ENCODE assay signal across 10 mouse cellular contexts in the genomic region with DNA sequence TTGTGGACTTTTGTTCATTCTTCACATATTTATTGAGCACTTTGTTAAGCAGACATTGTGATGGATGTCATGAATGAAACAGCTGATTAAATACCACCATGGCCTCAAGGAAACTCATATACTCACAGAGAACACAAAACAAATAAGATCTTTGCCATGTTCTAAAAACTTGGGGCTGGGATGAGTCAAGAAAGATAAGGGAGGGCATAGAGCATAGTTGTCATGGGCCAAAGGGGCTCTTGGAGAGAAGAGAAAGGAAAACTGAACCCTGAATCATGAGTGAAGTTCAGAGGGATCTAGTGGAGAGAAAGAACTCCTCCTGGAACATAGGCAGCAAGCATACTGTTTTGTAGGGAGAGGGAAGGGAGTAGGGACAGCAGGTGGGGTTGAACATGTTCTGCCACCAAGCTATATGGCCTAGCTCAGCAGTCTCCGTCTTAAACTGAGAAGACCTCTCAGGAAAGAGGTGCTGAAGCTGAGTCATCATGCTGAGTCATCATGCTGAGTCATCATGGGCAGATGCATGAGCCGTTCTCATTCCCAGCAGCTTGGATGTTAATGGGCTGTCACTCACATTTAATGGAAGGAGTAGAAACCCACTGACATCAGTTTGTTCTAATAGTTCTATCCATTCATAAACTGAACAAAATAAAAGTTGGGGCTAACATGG.
DNase-seq lines count a peak whose midpoint lies in the region; ATAC-seq and TF ChIP-seq lines count a peak whose summit lies in the region.
"Had no signal": no experiment of that assay in that cellular context is flagged by ENCODE, and none has a peak within 500 bp of the region (broad histone marks: within the 10 kb centered on the region; RNA-seq: fewer than 3 reads in every experiment).

No protein-coding gene starts in this region.

- no peaks in the 10 kb centered on the region for H3K9me3 ChIP-seq in erythroblast, embryonic 14.5 days (ENCODE audit: control insufficient read depth, low read length)
- no peaks in the 10 kb centered on the region for H3K9me3 ChIP-seq in midbrain, embryonic 15.5 days
- H3K9me3 ChIP-seq: midbrain, embryonic 13.5 days had no signal

- ATAC-seq in midbrain, embryonic 15.5 days (replicated peaks): no peak
- ATAC-seq: midbrain, embryonic 13.5 days had no signal

- peak; percentile 31 for DNase-seq in spleen, adult 12 weeks (ENCODE audit: low spot score)
- DNase-seq in spleen, postnatal 36 days (ENCODE audit: low spot score in 2 of 2): no peak
- DNase-seq in Muller cell, postnatal 12 days (ENCODE audit: inconsistent ontology term): peak; percentile 52
- peak; percentile 16 for DNase-seq in mesoderm, embryonic 11.5 days (ENCODE audit: low read depth, low spot score)
- DNase-seq in thymus, adult 2 months: no peak
- DNase-seq: kidney, adult 11 months; layer of hippocampus, postnatal 36 days had no signal

- no peaks in the 10 kb centered on the region for H3K36me3 ChIP-seq in erythroblast, embryonic 14.5 days (ENCODE audit: control insufficient read depth)
- no peaks in the 10 kb centered on the region for H3K36me3 ChIP-seq in thymus, adult 2 months (ENCODE audit: control insufficient read depth, insufficient read depth, low read length)
- no peaks in the 10 kb centered on the region for H3K36me3 ChIP-seq in midbrain, embryonic 15.5 days (replicated peaks)
- H3K36me3 ChIP-seq: midbrain, embryonic 13.5 days had no signal

- no peak overlapping the region for H3K9ac ChIP-seq in midbrain, embryonic 15.5 days
- H3K9ac ChIP-seq: midbrain, embryonic 13.5 days had no signal

- no peak overlapping the region for H3K4me2 ChIP-seq in midbrain, embryonic 15.5 days
- H3K4me2 ChIP-seq: midbrain, embryonic 13.5 days had no signal

- H3K4me3 ChIP-seq in erythroblast, embryonic 14.5 days (replicated peaks): peak overlapping the region; percentile 1
- no peak overlapping the region for H3K4me3 ChIP-seq in thymus, adult 2 months (ENCODE audit: control insufficient read depth, insufficient read depth, low read length)
- no peak overlapping the region for H3K4me3 ChIP-seq in midbrain, embryonic 15.5 days
- H3K4me3 ChIP-seq: midbrain, embryonic 13.5 days had no signal

- no peak for TF ChIP-seq POLR2A in thymus, adult 2 months (IDR thresholded peaks at IDR 0.05; ENCODE audit: control insufficient read depth, extremely low read depth, insufficient read depth, low read length, poor library complexity)

- TF ChIP-seq CTCF in thymus, adult 2 months (IDR thresholded peaks at IDR 0.05; ENCODE audit: borderline replicate concordance, control insufficient read depth, extremely low read depth, insufficient read depth, low read length, poor library complexity): no peak

- peaks cover 24% of the 10 kb centered on the region for H3K4me1 ChIP-seq in erythroblast, embryonic 14.5 days (ENCODE audit: control insufficient read depth)
- H3K4me1 ChIP-seq in thymus, adult 2 months (replicated peaks; ENCODE audit: control insufficient read depth, insufficient read depth, low read length): no peaks in the 10 kb centered on the region
- H3K4me1 ChIP-seq in midbrain, embryonic 15.5 days: no peaks in the 10 kb centered on the region
- H3K4me1 ChIP-seq: midbrain, embryonic 13.5 days had no signal

- H3K27me3 ChIP-seq in erythroblast, embryonic 14.5 days (ENCODE audit: control insufficient read depth): peaks cover 4% of the 10 kb centered on the region
- no peaks in the 10 kb centered on the region for H3K27me3 ChIP-seq in thymus, adult 2 months (ENCODE audit: control insufficient read depth, insufficient read depth, low read length)
- no peaks in the 10 kb centered on the region for H3K27me3 ChIP-seq in midbrain, embryonic 15.5 days (replicated peaks)
- H3K27me3 ChIP-seq: midbrain, embryonic 13.5 days had no signal

- H3K27ac ChIP-seq in thymus, adult 2 months (ENCODE audit: control insufficient read depth, insufficient read depth, low read length): no peak overlapping the region
- H3K27ac ChIP-seq in midbrain, embryonic 15.5 days: no peak overlapping the region
- H3K27ac ChIP-seq: midbrain, embryonic 13.5 days had no signal

- WGBS in thymus, adult 2 months: 5% methylated on average over 2 of the region's 2 CpGs
- 76% methylated on average over 2 of the region's 2 CpGs for WGBS in midbrain, embryonic 15.5 days

Comparison
In these comparisons a context has a peak if more than half of its experiments do, and no peak if none do; other contexts are left out.
1. DNase-seq: peak in spleen, adult 12 weeks (single experiment), Muller cell, postnatal 12 days (single experiment) and mesoderm, embryonic 11.5 days (single experiment); none in spleen, postnatal 36 days (0 of 2) and thymus, adult 2 months (single experiment).